Mouse (Mus musculus) left cerebral cortex, postnatal 10 days (tissue): ENCODE measurements around the gene Dusp1. TPM values are rescaled to one million over a fixed set of nuclear protein-coding genes. Genes with fewer than 3 reads are reported as not detected.

ENCODE experiments used
- DNase-seq, 2 experiments: peaks; one replicate each; pipeline ENCODE4 v3.0.0; 2021 to 2022; ENCODE audit warnings: low spot score in 2 of 2, mixed read lengths in 1 of 2; ENCODE audit errors: extremely low spot score in 1 of 2
- intact Hi-C: fragments of 180-260 bp; cut with DNase I; formaldehyde crosslinking; loops from one replicate; pipeline ENCODE4 v1.15.1; 2025
- total RNA-seq, 2 experiments: library from RNA; stranded (reverse); gene quantifications; 2 replicates each; pipeline ENCODE4 v1.2.3; 2021

Gene Dusp1
- total RNA-seq, 2 experiments from 2014 or later: 23.2 TPM

GRCm38 (mm10) chr17:26592510-26592909 lies 30.6 kb upstream of the Dusp1 start:
- DNase-seq: peak in 1 of 2 experiments; percentile 17
- intact Hi-C loops: no loop called here

GRCm38 (mm10) chr17:26587961-26588487 lies 26.1 kb upstream of the Dusp1 start:
- DNase-seq: peak in 1 of 2 experiments; percentile 19
- intact Hi-C loops: no loop called here

- intact Hi-C loops: no loop called here
- DNase-seq: peak in 1 of 2 experiments; percentile 90
Measured at GRCm38 (mm10) chr17:26584558-26585136, 22.7 kb upstream of the Dusp1 start.

- no peak for DNase-seq
- intact Hi-C loops: no loop called here
Measured at GRCm38 (mm10) chr17:26584063-26584462, 22.1 kb upstream of the Dusp1 start.

DNA sequence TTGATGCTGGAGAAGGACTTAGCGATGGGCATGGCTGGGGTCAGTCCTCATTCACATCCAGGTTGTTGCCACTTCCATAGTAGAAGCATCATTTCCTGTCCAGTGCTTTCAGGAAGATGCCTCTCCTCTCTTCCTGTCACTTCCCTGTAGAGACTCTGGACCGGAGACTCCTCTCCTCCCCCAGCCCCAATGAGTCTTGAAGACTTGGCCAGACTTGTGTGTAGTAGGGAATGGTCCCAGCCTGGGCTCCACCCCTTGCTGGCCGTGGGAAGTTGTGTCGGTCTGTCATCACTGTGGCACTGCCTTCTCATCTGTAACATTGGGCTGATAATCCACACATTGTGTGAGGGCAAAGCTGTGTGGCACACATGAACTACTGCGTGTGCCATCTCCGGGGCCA lies 21.7 kb upstream of the Dusp1 start:
- DNase-seq: no peak
- intact Hi-C loops: no loop called here

- intact Hi-C loops: no loop called here
- DNase-seq: no peak
Measured at GRCm38 (mm10) chr17:26583056-26583455, 21.1 kb upstream of the Dusp1 start.

DNA sequence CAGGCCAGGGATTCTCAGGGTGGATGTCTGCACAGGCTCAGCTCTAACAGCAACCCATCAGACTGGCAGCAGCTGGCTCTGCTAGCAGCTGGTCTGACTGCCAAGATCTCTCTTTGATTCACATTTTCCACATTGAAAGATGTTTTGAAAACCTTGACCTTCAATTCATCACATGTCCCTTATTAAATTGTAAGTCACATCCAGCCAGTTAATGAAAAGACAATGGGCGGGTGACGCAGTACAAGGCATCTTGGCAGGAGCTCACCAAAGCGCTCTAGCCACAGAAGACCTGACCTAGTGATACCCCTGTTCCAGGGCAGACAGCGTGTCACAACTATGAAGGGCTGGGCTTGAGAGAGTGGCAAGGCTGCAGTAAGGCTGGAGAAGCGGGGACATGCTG lies 20.4 kb upstream of the Dusp1 start:
- peak in 1 of 2 experiments; percentile 35 for DNase-seq
- intact Hi-C loops: no loop called here

- DNase-seq: no peak
- intact Hi-C loops: no loop called here
Measured at GRCm38 (mm10) chr17:26580873-26581401, 19.0 kb upstream of the Dusp1 start.

GRCm38 (mm10) chr17:26579396-26579795 lies 17.5 kb upstream of the Dusp1 start:
- DNase-seq: no peak
- intact Hi-C loops: no loop called here

DNA sequence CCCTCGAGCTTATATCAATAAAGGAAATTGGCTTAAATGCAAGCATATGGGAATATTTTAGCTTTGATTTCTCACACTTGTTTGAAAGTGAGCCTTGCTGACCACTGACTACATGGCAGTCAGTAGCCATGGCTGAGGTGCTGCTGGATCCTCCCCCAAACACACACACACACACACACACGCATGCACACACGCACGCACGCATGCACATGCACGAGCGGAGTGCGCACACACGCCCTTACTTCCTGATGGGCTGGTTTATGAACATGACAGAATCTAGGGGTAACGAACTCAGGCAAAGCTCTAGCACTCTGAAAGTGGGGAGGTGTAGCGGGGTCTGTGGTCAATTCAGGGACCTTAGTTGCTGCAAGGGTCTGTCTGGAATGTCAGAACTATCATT lies 16.8 kb upstream of the Dusp1 start:
- no peak for DNase-seq
- intact Hi-C loops: no loop called here

- intact Hi-C loops: no loop called here
- DNase-seq: no peak
Measured at GRCm38 (mm10) chr17:26578162-26578561, 16.2 kb upstream of the Dusp1 start.

- no peak for DNase-seq
- intact Hi-C loops: no loop called here
Measured at GRCm38 (mm10) chr17:26577309-26577708, 15.4 kb upstream of the Dusp1 start.

DNA sequence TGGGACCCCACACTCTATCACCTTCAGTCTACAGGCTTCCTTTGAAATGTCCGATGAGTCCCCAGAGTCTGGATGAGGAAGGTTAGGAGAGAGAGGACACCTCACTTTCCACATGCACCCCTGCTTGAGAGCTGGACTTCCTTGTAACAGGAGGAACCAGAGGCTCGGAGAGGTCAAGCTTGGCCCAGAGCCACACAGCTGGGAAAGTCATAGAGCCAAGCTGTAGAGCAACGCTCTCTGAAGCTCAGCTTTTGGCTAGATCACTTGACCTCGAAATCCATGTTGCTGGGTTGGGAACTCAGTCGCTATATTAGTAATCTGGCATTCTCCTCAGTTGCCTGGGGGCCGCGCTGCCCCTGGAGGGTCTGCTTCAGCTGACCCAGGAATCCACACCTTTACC lies 14.9 kb upstream of the Dusp1 start:
- peak in 1 of 2 experiments; percentile 67 for DNase-seq
- intact Hi-C loops: no loop called here

DNA sequence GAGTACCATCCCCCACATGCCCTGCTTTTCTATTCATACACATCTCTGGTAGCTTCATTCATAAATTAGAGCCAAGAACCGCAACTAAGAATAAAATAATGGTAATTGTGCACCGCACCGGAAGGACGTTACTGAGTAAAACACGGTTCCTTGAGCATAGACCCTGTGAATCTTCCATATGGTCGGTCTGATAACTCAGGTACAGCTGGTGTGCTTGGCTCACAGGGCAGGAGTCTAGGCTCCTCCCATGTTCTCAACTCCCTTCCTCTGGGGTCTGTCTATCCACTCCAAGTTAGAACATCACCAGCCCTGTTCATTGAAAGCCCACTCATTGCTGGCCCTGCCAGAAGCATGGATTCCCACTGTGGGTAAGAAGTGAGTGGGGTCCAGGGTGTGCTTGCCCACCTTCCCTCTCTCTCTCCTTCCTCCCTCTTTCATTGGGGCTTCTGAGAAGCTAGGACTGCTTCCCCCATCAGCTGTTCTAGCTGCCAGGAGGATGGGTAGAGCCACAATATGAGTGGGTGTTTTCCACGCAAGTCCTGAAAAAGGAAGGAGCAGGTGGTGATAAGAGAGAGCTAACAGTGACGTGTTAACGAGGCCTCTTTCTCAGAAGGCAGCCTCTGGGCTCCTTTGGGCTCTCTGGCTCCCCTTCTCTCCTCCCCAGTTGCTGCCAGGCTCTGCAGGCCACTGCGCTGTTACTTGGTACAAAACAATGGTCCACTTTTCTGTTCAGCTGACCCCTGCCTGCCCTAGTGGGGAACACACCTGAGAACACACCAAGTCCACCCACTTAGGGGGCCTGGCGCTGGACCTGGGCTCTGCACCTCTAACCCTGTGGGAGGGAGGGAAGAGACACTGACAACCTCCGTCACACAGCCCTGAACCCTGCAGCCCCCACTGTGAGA lies 14.1 kb upstream of the Dusp1 start:
- DNase-seq: peak in 1 of 2 experiments; percentile 27
- intact Hi-C loops: no loop called here

DNA sequence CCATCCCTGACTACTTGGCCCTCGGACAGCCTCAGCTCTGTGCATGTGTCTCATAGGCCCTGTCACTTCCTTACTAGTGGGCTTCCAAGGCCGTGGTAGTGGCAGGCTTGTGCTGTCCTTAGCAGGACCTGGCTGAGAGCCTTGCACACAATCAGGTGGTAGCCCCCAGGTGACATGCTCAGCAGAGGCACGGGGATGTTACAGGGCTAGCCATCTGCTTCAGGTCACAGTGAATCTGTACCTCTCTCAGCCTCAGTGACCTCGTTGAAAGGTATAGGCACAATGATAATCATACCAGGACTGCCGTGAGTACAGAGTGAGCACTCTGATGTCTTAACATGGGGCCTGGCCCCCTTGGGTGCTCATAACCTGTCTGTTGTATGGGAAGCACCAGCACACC lies 12.8 kb upstream of the Dusp1 start:
- DNase-seq: no peak
- intact Hi-C loops: no loop called here

DNA sequence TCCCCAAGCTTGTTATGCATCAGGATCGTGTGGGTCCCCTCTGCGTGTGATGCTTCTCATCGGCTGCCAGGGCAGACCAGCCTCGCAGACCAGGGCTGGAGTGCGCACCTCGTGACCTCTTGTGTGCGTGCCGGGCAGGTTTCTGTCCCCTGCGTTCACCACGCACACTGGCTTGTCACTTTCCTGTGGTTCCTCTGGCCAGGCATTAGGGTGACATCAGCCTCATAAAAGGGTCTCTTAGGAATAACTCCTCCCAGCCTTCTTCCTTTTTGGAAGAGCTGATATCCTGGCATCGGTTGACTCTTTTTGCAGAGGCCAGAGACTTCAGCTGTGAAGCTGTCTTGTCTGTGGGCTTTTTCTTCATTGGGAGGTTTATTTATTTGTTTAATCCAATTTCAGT lies 12.2 kb upstream of the Dusp1 start:
- DNase-seq: no peak
- intact Hi-C loops: no loop called here

GRCm38 (mm10) chr17:26572265-26572664 lies 10.3 kb upstream of the Dusp1 start:
- intact Hi-C loops: no loop called here
- DNase-seq: no peak

- intact Hi-C loops: no loop called here
- no peak for DNase-seq
Measured at GRCm38 (mm10) chr17:26571377-26571776, 9.4 kb upstream of the Dusp1 start.

- intact Hi-C loops: no loop called here
- DNase-seq: no peak
Measured at GRCm38 (mm10) chr17:26570651-26571118, 8.8 kb upstream of the Dusp1 start.
